Mouse (Mus musculus) ovary, postnatal 14 days (tissue): ENCODE data around the gene Lrrc4b.
A peak's percentile ranks its signal among the peaks of the same experiment; 100 is the strongest.

Source experiments
- DNase-seq: peaks from one replicate; pipeline ENCODE4 v3.0.0; 2022; ENCODE audit warnings: low spot score

Gene Lrrc4b

DNA sequence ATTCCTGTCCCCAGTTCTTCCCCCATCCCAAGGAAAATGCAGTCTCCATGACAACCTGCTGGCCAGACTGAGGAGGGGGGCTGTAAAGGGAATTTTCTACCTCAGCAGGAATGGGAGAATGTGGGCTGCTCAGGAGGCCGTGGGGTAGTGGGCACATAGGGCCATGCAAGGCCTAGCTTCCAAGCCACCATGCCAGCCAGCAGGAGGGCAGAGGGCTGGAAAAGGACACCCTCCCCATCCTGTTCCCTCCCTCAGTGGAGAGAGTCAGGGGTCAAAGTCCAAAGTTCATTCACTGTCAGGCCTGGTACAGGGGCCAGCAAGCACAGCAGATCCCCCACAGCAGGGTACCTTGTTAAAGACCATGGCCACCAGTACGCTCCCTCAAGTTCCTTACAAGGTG lies 36.3 kb downstream of the Lrrc4b start, which contains the start of gene Aspdh:
Aspdh (plus strand) TSS at position 281 of the 400 bp plus-strand sequence.
- no peak for DNase-seq

DNA sequence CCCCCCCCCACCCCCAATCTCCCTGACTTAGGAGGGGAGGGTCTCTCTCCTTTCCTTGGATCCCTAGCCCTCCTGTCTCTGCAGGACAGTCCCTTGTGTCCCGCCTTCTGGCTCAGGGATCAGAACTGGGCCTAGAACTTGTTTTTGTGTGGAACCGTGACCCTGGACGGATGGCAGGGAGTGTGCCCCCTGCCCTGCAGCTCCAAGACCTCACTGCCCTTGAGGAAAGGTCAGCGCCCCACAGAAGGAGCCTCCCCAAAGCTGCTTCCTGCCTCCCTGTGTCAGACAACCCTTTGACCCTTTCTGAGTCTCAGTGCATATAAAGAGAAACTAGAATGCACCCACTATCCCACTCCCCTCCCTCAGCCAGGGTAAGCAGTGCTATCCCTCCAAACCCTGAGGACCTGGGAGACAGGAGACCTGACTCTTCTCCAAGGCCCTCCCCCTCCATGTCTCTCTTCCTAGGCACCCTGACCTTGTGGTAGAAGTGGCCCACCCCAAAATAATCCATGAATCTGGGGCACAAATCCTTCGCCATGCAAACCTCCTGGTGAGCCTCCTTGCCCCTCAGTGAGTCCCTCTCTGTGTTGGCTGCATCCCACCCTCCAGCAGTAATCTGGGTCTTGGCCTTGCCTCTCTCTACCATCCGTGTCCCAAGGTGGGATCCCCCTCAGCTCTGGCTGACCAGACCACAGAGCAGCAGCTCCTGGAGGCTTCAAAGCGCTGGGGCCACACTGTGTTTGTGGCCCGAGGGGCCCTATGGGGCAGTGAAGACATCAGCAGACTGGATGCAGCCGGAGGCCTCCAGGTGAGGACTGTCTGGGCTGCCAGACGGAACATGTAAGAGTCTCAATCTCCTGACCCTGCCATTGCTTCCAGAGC lies 37.4 kb downstream of the Lrrc4b start:
- no peak for DNase-seq

DNA sequence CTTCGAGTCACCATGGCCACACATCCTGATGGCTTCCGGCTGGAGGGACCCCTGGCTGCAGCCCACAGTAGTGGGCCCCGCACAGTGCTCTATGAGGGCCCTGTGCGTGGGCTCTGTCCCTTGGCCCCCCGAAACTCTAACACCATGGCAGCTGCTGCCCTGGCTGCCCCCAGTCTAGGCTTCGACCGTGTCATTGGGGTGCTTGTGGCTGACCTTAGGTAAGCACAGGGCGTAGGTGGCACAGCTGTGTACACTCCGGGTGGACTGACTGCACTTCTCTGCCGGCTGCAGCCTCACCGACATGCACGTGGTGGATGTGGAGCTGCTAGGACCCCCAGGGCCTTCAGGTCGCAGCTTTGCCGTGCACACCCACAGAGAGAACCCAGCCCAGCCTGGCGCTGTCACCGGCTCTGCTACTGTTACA lies 38.1 kb downstream of the Lrrc4b start:
- DNase-seq, result no peak

DNA sequence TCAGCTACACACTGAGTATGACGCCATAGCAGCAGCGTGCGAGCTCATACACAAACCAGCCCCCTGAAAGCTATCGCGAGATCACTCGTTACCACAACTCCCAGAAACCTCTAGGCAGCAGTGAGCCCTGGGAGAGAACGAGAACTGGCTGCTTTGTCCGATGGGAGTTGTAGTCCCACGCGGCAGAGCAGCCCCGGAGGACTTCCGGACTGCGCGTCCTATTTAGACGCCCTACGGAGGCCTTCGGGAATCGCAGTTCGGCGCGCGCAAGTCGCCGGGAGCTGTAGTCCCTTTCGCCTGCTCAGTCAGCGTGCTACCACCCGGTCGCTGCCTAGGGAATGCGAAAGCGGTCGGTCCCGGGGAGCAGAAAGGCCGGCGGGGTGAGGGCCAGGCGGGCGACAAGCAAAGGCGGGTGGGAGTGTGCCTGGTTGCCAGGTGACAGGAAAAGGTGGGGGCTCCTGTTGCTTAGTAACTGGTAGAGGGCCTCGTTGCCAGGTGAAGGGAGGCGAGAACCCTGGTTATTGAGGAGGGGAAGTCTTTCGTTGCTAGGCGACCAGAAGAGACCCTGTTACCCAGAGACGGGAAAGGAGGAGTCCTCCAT lies 39.1 kb downstream of the Lrrc4b start, which contains the start of gene Josd2:
Josd2 (plus strand) TSS at position 170 of the 601 bp plus-strand sequence.
- DNase-seq, result peak; percentile 78

DNA sequence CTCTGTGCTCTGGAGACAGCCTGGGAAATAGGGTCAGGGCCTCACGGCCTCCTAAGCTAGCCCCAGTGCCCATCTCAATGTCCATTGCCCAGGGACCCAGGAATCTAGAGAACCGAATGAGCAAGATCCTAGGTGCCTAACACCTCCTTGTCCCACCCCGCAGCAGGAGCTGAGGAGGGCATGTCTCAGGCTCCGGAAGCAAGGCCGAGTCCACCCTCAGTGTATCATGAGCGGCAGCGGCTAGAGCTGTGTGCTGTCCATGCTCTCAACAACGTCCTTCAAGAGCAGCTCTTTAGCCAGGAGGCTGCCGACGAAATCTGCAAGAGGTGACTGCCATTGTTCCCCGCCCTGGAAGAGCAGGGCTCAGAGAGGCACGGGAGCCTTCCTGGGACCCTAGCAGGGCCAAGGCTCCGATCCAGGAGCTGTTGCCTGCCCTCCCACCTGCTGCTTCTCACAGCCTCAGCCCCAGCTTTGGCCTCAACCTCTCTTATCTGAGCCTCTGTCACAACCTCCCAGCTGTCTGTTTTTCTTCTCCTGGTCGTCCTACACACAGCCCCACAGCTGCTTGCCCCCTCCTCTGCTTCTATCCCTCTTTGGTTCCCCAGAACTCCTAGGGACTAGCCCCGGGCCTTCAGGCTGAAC lies 39.9 kb downstream of the Lrrc4b start:
- no peak for DNase-seq

DNA sequence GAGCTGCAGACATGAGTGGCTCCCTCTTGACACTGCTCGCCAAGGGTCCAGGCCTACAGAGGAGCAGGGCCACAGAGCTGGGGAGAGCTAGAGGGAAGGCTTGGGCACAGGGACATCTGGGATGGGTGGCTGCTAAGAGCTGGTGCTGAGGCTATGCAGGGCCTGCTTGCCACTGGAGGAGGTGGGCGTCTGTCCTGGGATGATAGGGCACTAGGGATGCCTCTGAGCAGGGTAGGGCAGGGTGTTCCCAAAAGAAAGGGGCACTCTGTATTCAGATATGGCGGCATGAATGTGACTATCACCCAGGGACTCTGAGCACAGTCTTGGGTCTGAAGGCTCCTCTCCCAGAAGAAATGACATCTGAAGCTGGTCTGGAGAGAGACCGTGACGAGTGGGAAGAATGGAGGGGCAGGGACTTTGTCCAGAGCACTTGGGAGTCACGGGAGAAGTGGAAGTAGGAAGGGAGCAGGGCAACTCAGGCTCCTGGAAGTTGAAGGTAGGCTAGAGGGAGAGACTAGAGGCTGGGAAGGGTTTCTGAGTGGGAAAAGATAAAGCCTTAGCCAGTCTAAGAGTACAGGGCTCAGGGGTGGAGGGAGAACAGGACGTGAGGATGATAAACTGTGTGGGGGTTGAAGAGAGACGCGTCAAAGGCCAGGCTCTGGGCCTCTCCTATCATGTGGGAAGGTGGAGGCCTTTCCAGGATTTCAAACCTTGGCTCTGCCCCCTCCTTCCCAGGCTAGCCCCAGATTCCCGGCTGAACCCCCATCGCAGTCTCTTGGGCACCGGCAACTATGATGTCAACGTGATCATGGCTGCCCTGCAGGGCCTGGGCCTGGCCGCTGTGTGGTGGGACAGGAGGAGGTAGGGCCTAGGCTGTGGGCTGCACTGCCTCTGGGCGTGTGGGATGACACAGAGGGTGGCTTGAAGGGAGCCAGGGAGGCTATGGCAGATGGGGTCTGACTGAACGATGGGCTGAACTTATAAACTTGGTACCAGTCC lies 41.2 kb downstream of the Lrrc4b start:
- no peak for DNase-seq

DNA sequence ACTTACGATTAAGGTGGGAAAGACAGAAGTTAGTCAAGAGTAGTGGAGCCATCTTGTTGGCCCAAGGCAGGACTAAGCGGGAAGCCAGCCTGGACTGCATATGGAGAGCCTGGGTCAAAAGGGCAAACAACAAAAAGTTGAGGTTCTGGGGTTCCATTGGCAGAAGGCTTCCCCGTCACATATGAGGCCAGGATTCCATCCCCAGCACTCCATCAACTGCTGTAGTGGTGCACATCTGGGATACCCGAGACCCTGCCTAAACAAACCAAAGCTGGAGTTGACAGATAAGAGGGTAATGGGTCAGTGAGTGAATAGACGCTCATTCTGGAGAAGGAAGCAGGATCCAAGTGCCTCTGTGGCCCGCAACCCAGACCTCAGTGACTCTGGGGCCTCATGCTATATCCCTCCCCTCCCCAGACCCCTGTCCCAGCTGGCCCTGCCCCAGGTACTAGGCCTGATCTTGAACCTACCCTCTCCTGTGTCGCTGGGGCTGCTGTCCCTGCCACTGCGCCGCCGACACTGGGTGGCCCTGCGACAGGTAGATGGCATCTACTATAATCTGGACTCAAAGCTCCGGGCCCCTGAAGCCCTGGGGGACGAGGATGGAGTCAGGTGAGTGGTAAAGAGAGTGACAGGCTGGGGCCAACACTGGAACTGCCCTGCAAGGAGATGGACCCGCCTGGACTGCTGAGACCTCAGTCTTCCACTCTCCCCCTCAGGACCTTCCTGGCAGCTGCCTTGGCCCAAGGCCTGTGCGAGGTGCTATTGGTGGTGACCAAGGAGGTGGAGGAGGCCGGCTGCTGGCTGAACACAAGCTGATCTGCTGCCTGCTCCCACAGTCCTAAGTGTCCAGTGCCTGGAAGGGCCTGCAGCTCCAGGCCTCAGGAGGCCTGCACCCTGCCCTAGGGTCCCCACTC lies 42.1 kb downstream of the Lrrc4b start:
- no peak for DNase-seq

DNA sequence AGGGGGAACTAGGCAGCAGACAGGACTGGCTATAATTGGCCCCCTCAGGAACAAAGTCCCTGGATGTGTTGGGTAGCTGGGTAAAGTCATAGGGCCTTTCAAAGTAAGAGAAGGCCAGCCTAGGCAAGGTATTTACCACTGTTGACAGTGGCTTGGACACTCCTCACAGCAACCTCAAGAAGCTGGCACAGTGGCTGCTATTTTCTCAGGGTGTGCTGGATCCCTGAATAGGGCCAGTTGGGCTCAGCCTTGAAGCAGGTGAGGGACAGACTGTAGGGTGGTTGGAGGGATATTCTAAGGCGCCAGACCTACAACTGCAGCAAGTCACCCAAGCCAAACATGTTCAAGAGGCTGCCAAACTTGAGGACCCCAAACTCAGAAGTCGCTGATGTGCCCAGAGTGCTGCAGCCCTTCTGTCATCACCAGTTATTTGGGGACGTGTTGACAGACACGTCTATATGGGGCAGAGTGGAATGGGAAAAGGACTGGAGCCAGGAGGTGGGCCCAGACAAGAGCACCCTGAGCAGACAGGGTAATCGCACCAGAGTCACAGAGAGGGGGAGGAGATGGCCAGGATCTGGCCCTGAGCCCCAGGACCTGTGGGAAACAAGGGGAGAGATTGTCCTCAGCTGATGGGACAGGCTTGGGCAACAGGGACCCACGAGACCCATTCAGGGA lies 43.2 kb downstream of the Lrrc4b start:
- DNase-seq, result no peak

DNA sequence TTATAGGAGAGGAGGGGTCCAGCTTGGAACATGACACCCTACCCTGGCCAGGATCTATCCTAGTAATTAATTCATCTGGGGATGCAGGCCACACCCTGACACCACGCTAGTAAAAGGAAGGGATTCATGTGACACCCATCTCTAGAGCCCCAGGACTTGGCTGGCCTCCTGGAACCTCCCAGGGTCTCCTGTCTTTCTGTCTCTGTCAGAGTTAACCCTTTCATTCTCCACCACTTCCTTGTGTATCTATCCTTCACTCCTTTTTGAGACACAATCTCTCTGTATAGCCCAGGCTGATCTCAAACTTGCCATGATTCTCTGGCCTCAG lies 43.7 kb downstream of the Lrrc4b start:
- no peak for DNase-seq

DNA sequence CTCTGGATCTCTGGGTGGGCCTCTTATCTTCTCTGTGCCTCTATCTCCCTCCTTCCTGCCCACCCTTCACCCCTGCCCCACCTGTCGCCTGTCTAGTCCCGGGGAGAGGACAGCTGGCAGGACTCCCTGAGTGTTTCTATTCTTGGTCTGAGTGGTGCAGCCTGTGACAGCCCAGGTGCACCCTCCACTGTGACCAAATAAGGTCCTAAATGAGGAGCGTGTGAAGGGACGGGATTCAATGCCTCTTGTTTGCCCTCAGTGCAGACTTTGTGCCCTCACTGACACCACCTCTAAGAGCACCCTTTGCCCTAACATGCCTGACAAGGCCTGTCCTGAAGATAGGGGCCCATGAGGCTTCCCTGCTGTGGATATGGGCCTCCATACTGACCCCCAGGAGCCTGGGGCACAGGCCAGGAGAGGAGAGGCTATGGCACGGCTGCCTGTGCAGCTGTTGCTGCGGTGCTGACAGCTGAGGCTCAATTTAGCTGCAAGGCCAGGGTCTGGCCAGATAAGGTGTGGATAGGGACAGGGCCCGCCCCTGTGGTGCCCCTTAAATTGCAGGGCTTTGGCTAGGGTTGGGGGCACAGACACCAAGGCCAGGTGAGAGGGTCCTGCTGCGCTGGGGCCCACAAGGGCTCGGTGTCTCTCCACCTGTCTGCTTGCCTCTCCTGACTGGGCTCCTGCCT lies 44.3 kb downstream of the Lrrc4b start:
- no peak for DNase-seq

DNA sequence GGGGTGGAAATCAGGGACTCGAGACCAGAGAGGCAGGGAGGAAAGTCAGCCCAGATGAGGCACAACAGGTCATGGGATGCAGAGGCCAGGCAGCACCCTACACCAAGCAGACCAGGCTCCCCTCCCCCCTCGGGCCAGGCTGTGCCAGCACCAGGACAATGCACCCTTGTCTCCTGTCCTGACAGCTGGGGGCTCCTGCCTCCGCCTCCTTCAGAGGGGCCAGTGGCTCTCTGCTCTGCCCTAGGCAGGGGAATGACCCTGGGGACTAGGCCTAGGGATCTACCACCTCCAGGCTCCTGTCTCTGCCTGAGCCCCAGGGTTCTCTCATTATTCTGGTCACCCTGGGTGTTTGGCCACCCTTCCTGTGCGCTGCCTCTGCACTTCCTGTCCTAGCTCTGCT lies 45.6 kb downstream of the Lrrc4b start:
- no peak for DNase-seq

DNA sequence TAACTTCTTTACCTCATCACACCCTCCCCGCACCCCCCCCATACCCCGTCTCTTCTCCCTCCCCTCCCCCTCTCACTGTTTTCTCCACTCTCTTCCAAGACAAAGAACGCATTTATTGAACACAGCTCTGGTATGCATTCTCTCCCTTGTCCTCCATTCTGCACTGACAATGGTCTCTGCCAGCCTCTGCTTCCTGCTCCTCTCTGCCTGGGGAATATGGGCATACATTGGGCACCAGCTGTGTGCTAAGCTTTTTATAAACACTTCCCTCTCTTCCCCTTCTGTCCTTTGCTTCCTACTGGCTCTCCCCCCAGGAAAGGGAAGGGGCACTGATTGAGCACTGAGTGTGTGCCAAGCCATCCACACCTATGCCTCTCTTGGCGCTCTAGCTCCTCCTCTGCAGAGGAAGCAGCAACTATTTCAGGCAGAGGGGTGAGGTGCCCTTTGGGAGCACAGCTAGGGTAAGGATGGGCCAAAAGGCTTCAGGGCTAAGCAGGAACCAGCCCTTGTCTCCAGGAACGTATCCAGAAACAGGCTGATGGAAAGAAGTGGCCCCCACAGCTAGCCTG lies 46.3 kb downstream of the Lrrc4b start:
- no peak for DNase-seq

DNA sequence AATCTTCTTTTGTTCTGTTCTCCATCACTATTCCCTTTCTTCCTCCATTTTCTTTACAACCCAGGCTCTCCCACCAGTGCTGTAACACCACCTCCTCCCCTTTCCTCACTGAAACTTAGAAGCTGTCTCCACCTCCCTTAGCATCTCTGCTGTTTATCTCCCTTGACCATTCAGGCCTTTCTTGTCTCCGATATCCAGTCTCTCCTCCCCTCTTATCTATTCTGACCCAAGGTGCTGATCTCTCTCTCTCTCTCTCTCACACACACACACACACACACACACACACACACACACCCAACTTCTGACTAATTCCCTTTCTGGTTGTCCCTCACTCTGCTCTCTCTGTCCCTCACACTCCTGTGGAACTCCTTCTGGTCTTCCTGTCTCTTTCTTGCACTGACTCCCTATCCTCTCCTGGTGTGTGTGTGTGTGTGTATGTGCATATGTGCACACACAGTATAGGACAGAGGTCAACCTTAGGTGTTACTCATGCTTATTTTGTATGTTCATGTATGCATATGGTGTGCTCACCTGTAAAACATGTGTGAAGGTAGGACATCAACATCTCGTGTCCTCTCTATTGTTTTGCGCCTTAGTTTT lies 54.1 kb downstream of the Lrrc4b start:
- DNase-seq, result no peak

DNA sequence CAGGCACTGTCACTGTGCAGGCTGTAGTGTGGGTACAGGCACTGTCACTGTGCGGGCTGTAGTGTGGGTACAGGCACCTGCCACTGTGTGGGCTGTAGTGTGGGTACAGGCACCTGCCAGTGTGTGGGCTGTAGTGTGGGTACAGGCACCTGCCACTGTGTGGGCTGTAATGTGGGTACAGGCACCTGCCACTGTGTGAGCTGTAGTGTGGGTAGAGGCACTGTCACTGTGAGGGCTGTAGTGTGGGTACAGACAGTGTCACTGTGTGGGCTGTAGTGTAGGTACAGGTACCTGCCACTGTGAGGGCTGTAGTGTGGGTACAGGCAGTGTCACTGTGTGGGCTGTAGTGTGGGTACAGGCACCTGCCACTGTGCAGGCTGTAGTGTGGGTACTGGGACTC lies 55.3 kb downstream of the Lrrc4b start:
- no peak for DNase-seq

DNA sequence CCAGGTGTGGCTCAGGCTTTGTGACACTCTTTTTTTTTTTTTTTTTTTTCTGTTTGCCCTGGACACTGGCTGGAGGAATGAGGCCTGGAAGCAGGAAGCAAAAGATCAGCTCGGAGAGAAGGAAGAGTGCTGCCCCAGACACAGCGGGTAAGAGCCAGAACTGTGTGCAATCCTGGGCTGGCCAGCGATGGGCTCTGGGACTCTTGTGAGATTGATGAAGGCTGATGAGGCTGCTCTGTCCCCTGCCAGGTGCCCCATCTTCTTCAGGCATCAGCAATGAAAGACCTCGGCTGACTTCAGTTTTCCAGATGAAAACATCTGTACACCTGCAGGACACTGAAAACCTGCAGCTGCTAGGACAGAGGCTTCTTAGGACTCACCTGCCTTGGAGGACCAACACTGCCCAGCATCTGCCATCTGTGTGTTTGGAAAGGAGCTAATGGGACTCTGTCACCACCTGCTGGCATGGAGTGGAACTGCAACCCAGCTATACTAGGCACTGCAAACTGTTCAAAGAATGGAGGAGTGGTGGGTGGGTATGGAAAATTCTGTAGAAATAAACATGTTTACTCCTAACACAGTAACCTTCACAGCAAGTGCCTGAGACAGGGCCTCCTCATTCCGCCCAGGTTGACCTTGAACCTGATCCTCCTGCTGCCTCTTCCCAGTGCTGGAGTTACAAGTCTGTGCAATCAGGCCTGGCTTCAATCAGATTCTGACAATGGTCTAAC lies 56.2 kb downstream of the Lrrc4b start:
- DNase-seq, result peak; percentile 75

DNA sequence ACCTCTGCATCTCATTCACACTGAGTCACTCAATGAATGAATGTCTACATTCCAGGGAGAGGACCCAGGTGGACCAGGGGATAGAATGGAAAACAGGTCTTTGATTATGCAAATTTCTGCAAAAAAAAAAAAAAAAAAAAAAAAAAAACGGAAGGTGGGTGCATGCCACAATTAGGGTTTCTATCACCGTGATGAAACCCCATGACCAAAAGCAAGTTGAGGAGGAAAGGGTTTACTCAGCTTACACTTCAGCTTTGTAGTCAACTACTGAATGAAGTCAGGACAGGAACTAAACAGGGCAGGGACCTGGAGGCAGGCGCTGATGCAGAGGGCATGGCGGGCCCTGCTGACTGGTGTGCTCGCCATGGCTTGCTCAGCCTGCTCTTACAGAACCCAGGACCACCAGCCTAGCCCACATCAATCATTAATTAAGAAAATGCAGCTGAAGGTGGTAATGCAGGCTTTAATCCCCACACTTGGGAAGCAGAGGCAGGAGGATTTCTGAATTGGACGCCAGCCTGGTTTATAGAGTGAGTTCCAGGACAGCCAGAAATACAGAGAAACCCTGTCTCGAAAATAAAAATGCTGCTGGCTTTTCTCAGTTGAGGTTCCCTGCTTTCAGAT lies 56.9 kb downstream of the Lrrc4b start:
- no peak for DNase-seq

DNA sequence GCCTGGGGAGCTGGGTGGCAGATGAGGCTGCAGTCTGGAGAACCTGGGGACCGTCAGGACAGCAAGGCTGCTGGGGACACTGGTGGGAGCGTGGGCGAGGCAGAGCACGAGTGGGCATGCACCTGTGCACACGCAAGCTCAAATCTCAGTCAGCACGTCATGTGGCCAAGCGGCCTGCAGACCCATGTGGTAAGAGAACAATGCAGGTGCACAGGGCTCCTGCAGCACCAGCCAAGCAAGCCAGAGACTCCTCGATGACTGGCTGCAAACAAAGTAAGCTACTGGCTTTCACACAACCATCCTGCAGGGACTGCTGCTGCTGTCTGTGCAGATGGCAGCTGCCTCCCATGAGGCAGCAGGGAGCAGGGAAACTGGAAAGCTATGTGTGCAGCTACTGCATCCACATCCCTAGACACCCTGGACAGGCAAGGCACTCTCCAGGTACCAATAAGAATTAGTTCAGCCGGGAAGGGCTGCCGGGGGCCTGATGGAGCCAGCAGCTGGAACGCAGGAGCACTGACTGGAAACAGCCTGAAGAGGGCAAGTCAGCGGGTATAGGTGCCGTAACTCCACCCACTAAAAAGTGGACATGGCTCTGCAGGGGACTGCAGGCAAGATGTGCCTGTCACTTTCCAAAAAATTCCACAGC lies 58.2 kb downstream of the Lrrc4b start:
- no peak for DNase-seq
